Mouse (Mus musculus) T-helper 2 cell (primary cell): ENCODE data around the gene Dpp3.
"Not testable (repeated sequence)": the region's sequence is repeated elsewhere in the genome, so short reads cannot be mapped to it uniquely, and the experiment has no call there.

Source experiments
- in situ Hi-C: fragments of 300-600 bp; cut with MboI, MseI; formaldehyde crosslinking; loops from one replicate; pipeline ENCODE4 v1.15.1; 2025; ENCODE audit warnings: high pct_unique_total_duplicates

Gene Dpp3

GRCm38 (mm10) chr19:4896780-4897520 is 31.1 kb downstream of the Dpp3 start:
- in situ Hi-C loops: no loop called here

GRCm38 (mm10) chr19:4891798-4892197 is 36.3 kb downstream of the Dpp3 start:
- in situ Hi-C loops: loop anchor here (5.0 kb wide), 1 partner anchor 66 kb away; no protein-coding TSS in a partner anchor

- in situ Hi-C loops: loop anchor here (5.0 kb wide), 2 partner anchors 38 to 68 kb away; partner anchors contain the start of gene Dpp3
These were observed 38.3 kb downstream of the Dpp3 start for GRCm38 (mm10) chr19:4889791-4890190.

GRCm38 (mm10) chr19:4883961-4884360 is 44.1 kb downstream of the Dpp3 start:
- in situ Hi-C loops: no loop called here

- in situ Hi-C loops: no loop called here
These were observed 48.8 kb downstream of the Dpp3 start for GRCm38 (mm10) chr19:4879324-4879703.

GRCm38 (mm10) chr19:4878405-4879323 is 49.4 kb downstream of the Dpp3 start, which contains the start of gene Zdhhc24:
Gene Zdhhc24, plus strand, starts transcription at chr19:4878668.
- in situ Hi-C loops: no loop called here

- in situ Hi-C loops: no loop called here
These were observed 50.3 kb downstream of the Dpp3 start, which contains the start of gene Actn3 for GRCm38 (mm10) chr19:4877785-4878184. Gene Actn3, minus strand, starts transcription at chr19:4877909.

- in situ Hi-C loops: no loop called here
These were observed 51.3 kb downstream of the Dpp3 start for GRCm38 (mm10) chr19:4876755-4877154.

GRCm38 (mm10) chr19:4876241-4876640 is 51.8 kb downstream of the Dpp3 start:
- in situ Hi-C loops: no loop called here

- in situ Hi-C loops: not testable (repeated sequence)
These were observed 53.5 kb downstream of the Dpp3 start for GRCm38 (mm10) chr19:4874613-4875012.

- in situ Hi-C loops: no loop called here
These were observed 62.9 kb downstream of the Dpp3 start for GRCm38 (mm10) chr19:4865147-4865546.

- in situ Hi-C loops: no loop called here
These were observed 65.0 kb downstream of the Dpp3 start for GRCm38 (mm10) chr19:4863048-4863447.

GRCm38 (mm10) chr19:4859081-4859480 is 69.0 kb downstream of the Dpp3 start:
- in situ Hi-C loops: no loop called here
